Mouse (Mus musculus): ENCODE data around the gene Bcat2.

DNA sequence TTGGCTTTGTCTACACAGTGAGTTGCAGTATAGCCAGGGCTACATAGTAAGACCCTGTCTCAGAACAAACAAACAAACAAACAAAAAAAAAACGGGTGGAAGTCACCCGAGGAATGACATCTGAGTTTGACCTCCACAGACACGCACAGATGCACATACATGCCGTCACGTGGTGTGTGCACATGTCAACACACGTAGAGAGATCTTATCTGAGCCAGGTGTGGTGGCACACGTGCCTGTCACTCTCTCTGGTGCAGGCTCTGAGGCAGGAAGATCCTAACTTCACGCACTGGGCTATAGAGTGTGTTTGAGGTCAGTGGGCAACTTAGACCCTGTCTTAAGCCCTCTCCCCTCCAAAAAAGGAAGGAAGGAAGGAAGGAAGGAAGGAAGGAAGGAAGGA, 4.0 kb downstream of the Bcat2 start:
- TF ChIP-seq CTCF (IDR thresholded peaks at IDR 0.05) (no peak), EP300 (IDR thresholded peaks at IDR 0.05) (no peak)
